Mouse (Mus musculus) heart, adult 2 months (tissue): ENCODE measurements around the gene Bmp6.

Experiments
- CTCF ChIP-seq: fragments of 200-600 bp; IDR thresholded peaks from 2 replicates; pipeline ENCODE4 v1.8.1; 2022; ENCODE audit warnings: antibody characterized with exemption, mild to moderate bottlenecking, moderate library complexity
- EP300 ChIP-seq: fragments of 200-500 bp; IDR thresholded peaks from 2 replicates; pipeline ENCODE4 v1.6.1; 2011; ENCODE audit warnings: low read depth, low read length, control low read depth; ENCODE audit not compliant: insufficient read depth
- POLR2A ChIP-seq: fragments of 200-500 bp; IDR thresholded peaks from 2 replicates; pipeline ENCODE4 v1.6.1; 2011; ENCODE audit warnings: mild to moderate bottlenecking, low read depth, low read length, control low read depth; ENCODE audit not compliant: insufficient read depth

DNA sequence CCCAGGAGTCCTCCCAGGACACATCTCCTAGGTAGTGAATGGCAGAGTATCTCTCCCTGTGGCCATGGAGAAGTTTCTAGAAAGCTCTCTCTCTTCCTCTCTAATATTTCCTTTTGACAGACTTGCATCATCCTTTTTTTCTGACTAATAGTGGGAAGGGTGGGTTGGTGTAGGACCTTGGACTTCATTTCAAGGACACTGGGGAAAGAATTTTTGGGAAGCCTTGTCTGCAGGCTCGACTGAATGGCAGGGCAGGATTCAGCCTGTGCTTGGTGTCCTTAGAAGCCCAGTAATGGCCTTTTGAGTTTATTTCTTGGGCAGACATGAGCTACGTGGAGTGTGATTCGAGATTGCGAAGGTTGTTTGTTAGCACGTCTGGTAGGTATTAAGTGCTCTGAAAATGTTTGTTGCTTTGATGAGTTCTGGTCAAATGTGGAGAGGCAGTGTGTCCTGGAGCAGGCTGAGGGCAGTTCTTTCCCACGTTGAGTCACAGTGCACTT, 103.7 kb downstream of the Bmp6 start:
- TF ChIP-seq CTCF: no peak
- no peak for TF ChIP-seq EP300
- no peak for TF ChIP-seq POLR2A
